Mouse (Mus musculus): ENCODE results near the gene Bdh2.

Bdh2 gene

GRCm38 (mm10) chr3:135293703-135294102 lies 12.7 kb downstream of the Bdh2 start:
- ATAC-seq (ENCODE audit: insufficient number of reproducible peaks, low FRiP score, low TSS enrichment), result no peak

GRCm38 (mm10) chr3:135295559-135295958 lies 14.5 kb downstream of the Bdh2 start:
- ATAC-seq (ENCODE audit: insufficient number of reproducible peaks, low FRiP score, low TSS enrichment), result no peak

DNA sequence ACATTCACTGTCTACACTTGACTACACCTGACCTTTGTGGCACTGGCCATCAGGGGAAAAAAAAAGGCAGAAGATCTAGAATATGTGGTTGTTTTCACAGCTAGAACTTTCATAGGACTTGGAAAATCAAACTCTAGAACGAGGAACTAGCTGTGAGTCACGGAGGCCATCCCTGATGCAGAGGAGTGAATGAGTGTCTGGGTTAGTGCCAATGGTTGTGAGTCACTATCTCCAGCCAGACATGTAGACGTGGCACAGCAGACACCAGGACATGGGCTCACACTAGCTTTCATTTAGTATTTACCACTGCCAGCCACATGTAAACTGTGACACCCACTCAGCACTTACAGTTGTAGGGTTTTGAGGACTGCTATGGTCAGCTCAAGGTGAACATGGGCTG lies 17.5 kb downstream of the Bdh2 start:
- no peak for ATAC-seq (ENCODE audit: insufficient number of reproducible peaks, low FRiP score, low TSS enrichment)

DNA sequence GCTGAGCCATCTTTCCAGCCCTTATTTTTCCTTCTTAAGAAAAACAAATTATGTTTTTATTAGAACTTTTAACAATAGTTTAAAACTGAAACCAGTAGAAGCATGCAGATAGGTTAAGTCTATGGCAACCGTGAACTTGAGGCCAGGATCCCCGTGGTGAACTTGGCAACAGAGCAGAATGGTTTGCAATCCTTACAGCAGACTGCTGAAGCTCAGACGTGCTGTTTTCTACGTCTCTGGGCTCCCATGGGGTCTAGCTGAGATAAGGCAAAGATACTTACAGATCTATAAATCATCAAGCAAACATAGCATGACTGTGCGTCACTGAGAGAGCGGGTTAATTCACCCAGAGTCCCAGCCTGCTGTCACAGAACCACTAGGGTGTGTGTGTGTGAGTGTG lies 19.1 kb downstream of the Bdh2 start:
- no peak for ATAC-seq (ENCODE audit: insufficient number of reproducible peaks, low FRiP score, low TSS enrichment)

DNA sequence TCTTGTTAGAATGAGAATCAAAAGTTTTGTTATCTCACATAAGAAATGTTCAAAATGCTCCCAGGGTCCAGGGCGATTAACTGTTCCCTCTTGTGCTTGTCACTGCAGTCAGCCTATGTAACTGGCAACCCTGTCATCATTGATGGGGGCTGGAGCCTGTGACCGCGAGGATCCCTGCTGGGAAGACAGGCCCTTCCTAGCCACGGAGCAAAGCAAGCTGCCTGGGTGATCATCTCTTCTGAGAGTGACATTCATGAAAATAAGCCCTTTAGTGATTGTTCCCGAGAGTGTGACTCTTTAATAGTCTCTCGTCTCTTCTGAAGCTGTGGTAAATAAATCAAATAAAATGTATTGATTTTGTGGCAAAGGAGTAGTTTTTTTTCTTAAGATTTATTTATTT lies 23.0 kb downstream of the Bdh2 start:
- ATAC-seq (ENCODE audit: insufficient number of reproducible peaks, low FRiP score, low TSS enrichment), result no peak

- no peak for ATAC-seq (ENCODE audit: insufficient number of reproducible peaks, low FRiP score, low TSS enrichment)
Measured at GRCm38 (mm10) chr3:135304566-135304965, 23.5 kb downstream of the Bdh2 start.

DNA sequence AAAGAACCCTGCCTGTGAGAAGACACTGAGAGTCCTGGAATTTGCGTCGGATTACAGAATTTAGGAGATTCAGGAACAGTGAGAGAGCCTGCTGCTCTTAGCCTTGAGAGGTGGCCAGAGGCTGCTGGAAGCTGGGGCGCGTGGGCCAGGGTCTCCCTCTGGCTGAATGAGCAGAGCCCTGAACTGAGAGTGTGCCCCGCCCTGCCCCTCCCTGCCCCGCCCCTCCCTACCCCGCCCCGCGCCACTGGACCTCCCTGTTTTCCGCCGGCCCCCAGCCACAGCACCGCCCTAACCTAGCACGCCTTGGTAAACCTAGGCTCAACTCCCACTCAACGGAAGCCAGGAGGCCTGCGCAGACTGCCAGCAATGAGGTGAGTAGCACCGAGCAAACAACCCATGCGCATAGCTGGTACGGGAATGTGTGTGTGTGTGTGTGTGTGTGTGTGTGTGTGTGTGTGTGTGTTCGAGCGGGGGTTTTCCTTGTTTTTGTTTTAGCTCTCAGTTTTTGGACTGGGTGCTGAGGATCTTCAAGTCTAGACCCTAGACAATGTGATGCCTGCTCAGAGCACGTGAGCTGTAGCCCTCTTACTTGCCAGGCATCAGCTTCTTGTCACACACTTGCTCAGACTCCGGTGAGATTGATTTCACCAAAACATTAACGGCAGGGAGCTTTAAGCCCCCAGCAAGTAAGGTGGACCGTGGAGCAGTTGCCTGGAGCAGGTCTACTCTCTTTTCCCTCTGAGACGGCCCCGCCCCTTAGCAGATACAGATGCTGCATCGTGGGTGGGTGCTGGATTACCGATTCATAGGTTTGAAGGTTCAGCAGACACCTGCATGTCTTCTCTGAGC lies 26.6 kb downstream of the Bdh2 start, which contains the start of gene Slc9b2:
Gene Slc9b2 (plus strand): TSS at position 290 of the 849 bp plus-strand sequence.
- peak; percentile 69 for ATAC-seq (ENCODE audit: insufficient number of reproducible peaks, low FRiP score, low TSS enrichment)

GRCm38 (mm10) chr3:135312916-135313491 lies 32.0 kb downstream of the Bdh2 start:
- no peak for ATAC-seq (ENCODE audit: insufficient number of reproducible peaks, low FRiP score, low TSS enrichment)

- ATAC-seq (ENCODE audit: insufficient number of reproducible peaks, low FRiP score, low TSS enrichment), result no peak
Measured at GRCm38 (mm10) chr3:135313727-135314126, 32.7 kb downstream of the Bdh2 start.

GRCm38 (mm10) chr3:135314811-135315210 lies 33.8 kb downstream of the Bdh2 start:
- ATAC-seq (ENCODE audit: insufficient number of reproducible peaks, low FRiP score, low TSS enrichment), result no peak

DNA sequence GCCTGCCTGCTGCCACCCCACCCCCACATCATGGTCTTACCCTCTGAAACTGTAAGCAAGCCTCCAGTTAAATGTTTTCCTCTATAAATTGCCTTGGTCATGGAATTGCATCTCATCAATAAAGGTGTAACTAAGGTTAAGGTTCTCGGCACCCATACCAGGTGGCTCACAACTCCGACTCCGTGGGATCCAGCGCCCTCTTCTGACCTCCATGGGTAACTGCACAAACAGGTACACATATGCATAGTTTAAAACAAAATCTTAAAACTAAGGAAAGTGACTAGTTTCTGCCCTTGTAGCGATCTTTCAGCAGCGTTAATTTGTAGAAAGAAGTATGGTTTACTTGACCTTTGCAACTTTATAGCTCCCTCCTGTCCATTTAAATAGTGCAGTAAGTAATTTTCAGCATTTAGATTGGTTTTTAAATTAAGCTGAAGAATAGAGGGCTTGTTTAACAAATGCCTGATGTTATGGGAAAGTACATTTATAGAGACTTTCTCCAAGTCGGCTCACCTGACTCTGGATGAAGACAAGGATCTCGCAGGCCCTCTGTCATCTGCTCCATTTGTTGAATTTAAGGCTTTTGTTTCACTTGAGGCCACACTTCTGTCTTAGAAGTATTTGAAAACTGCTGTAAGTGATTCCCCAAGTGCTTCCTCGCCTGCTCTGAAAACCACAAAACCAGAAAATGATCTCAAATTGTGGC lies 34.9 kb downstream of the Bdh2 start:
- no peak for ATAC-seq (ENCODE audit: insufficient number of reproducible peaks, low FRiP score, low TSS enrichment)

- ATAC-seq (ENCODE audit: insufficient number of reproducible peaks, low FRiP score, low TSS enrichment), result no peak
Measured at GRCm38 (mm10) chr3:135318331-135318730, 37.3 kb downstream of the Bdh2 start.

DNA sequence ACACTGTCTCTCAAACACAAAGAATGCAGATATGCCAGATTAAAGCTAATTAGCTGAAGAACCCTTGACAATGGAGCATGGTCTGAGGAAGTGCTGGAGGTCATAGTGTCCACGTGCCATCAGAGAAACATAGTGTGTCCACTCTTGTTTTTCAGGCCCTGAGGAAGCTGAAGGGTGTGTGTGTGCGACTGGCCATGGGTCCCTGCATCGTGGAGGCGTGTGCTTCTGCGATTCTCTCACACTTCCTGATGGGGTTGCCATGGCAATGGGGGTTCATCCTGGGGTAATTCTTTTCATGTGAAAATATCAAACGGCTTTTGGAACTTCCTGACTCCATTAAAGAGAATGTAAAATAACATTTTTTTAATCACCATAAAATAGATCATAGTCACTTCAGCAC lies 43.3 kb downstream of the Bdh2 start:
- no peak for ATAC-seq (ENCODE audit: insufficient number of reproducible peaks, low FRiP score, low TSS enrichment)

DNA sequence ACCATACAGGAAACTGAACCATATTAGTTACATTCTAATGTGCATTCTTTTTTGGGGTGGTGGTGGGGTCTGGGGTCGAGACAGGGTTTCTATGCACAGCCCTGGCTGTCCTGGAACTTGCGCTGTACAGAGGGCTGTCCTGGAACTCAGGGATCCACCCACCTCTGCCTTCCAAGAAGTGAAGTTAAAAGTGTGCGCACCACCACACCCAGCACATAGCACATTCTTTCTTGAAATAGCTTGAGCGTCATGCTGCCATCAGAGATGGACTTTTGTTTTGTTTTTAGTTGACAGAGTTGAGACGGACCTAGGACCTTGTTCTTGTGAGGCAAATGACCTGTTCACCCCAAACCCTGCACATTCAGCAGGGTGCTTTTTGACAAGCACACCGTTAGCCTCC lies 46.2 kb downstream of the Bdh2 start:
- ATAC-seq (ENCODE audit: insufficient number of reproducible peaks, low FRiP score, low TSS enrichment), result no peak

- no peak for ATAC-seq (ENCODE audit: insufficient number of reproducible peaks, low FRiP score, low TSS enrichment)
Measured at GRCm38 (mm10) chr3:135327601-135328000, 46.6 kb downstream of the Bdh2 start.

- 0 out of 2 replicates have a peak, but pooled peaks have one; percentile 36 for ATAC-seq (ENCODE audit: insufficient number of reproducible peaks, low FRiP score, low TSS enrichment)
Measured at GRCm38 (mm10) chr3:135328560-135328959, 47.5 kb downstream of the Bdh2 start.

GRCm38 (mm10) chr3:135332691-135333090 lies 51.7 kb downstream of the Bdh2 start:
- no peak for ATAC-seq (ENCODE audit: insufficient number of reproducible peaks, low FRiP score, low TSS enrichment)

- ATAC-seq (ENCODE audit: insufficient number of reproducible peaks, low FRiP score, low TSS enrichment), result no peak
Measured at GRCm38 (mm10) chr3:135333763-135334162, 52.7 kb downstream of the Bdh2 start.

DNA sequence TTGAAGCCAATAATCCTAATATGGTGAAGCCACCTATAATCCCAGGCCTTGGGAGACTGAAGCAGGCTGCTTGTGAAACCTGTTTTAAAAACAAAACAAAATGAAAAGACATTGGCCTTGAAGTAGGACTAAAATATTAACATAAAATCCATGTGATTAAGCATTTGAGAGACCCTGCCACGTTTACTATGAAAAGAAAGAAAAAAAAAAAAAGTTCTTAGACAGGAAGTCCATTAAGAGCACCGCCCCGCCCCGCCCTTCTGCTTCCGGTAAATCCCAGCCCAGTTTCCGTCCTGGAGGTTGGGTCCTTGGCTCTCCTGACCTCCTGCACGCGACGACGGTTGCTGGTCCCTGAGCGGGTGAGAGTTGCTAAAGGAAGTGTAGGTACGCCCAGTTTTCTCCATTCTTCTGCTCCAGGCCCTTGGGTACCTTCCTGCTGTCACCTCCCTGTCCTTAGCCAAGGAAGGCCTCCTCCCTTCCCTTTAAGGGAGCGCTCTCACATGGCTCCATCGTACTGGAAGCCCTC lies 66.8 kb downstream of the Bdh2 start, which contains the start of gene Slc9b1:
Gene Slc9b1 (plus strand): TSS at position 291 of the 526 bp plus-strand sequence.
- no peak for ATAC-seq (ENCODE audit: insufficient number of reproducible peaks, low FRiP score, low TSS enrichment)

DNA sequence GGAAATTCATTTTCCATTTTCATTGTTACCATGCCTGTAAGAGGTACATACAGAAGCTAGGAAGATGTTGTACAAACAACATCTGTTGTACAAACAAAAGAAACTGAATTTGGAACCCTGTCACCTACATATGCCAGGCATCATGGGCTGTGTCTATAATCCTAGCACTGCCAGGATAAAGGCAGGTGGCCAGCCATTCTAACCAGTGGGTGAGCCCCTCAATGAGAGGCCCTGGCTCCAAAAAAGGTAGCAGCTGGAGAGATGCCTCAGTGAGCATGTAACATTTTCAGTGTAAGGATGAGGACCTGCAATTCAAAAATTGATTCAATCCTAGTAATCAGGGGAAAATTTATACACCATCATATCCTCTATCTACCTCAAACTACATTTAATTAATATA lies 68.0 kb downstream of the Bdh2 start:
- no peak for ATAC-seq (ENCODE audit: insufficient number of reproducible peaks, low FRiP score, low TSS enrichment)

DNA sequence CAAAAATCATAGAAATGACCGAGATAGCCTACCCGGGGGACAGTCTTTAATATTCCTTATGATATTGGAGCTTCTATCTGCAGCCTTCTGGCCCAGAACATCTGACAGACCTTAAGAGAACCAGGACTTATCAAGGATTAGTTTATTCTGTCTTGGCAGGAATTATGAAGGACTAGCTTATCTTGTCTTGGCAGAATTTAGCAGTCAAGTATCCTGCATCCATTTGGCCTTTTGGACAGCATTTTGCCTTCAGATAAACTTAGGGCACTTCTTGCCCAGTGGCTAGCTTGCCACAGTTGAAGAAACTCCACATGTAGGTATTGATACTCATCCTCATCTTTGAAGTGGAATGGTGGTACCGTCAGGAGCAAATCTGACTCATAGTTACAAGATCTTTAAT lies 70.8 kb downstream of the Bdh2 start:
- ATAC-seq (ENCODE audit: insufficient number of reproducible peaks, low FRiP score, low TSS enrichment), result no peak

Data from cerebellum, adult (tissue).